Mouse (Mus musculus) spleen, adult 2 months (tissue): ENCODE results near the gene Rerg. TPM values are rescaled to one million over a fixed set of nuclear protein-coding genes. Genes with fewer than 3 reads are reported as not detected.

Experiments used
- DNase-seq, 2 experiments: peaks; one replicate each; pipeline versions ENCODE4 v3.0.0 to v3.0.0-alpha.2; 2012 to 2021; ENCODE audit warnings: low spot score in 2 of 2, low read depth in 1 of 2
- H3K27ac ChIP-seq: fragments of 200-500 bp; 2 replicates; pipeline ENCODE4 v1.5.1; 2012; ENCODE audit warnings: low read length, inconsistent platforms; ENCODE audit not compliant: insufficient read depth
- H3K27me3 ChIP-seq: fragments of 200-500 bp; 2 replicates; pipeline ENCODE4 v1.6.1; 2012; ENCODE audit warnings: mild to moderate bottlenecking, moderate library complexity, low read length, inconsistent platforms; ENCODE audit not compliant: control insufficient read depth, insufficient read depth
- H3K36me3 ChIP-seq: fragments of 200-500 bp; 2 replicates; pipeline ENCODE4 v1.6.1; 2012; ENCODE audit warnings: mild to moderate bottlenecking, low read length, inconsistent platforms; ENCODE audit not compliant: control insufficient read depth, insufficient read depth
- H3K4me1 ChIP-seq: fragments of 200-500 bp; 2 replicates; pipeline ENCODE4 v1.6.1; 2011; ENCODE audit warnings: inconsistent platforms; ENCODE audit not compliant: control insufficient read depth, insufficient read depth, insufficient read length
- H3K4me3 ChIP-seq: fragments of 200-500 bp; 2 replicates; pipeline ENCODE4 v1.5.1; 2011; ENCODE audit warnings: mild to moderate bottlenecking, inconsistent platforms; ENCODE audit not compliant: insufficient read depth, insufficient read length; ENCODE audit errors: extremely low read depth
- CTCF ChIP-seq: fragments of 200-500 bp; IDR thresholded peaks from 2 replicates; pipeline ENCODE4 v1.5.1; 2011; ENCODE audit warnings: mild to moderate bottlenecking, inconsistent platforms; ENCODE audit not compliant: insufficient read depth, insufficient read length, insufficient replicate concordance; ENCODE audit errors: extremely low read depth
- POLR2A ChIP-seq: fragments of 200-500 bp; IDR thresholded peaks from 2 replicates; pipeline ENCODE4 v1.6.1; 2011; ENCODE audit warnings: low read depth, low read length, inconsistent platforms
- WGBS: fragments of 180-500 bp; shearing (Covaris S2); methylation state at CpG from one replicate; pipeline ENCODE4 v1.1.7; 2018; 5-methylcytosine and 5-hydroxymethylcytosine counted together
- polyA plus RNA-seq: library from polyadenylated mRNA; depleted of rRNA; stranded (reverse); fragments of >200 nt; gene quantifications from 2 replicates; pipeline ENCODE4 v1.2.3, GENCODE M21; 2012; rRNA removed

Rerg gene
- polyA plus RNA-seq: 0.07 and 0.18 TPM in 2 replicates

DNA sequence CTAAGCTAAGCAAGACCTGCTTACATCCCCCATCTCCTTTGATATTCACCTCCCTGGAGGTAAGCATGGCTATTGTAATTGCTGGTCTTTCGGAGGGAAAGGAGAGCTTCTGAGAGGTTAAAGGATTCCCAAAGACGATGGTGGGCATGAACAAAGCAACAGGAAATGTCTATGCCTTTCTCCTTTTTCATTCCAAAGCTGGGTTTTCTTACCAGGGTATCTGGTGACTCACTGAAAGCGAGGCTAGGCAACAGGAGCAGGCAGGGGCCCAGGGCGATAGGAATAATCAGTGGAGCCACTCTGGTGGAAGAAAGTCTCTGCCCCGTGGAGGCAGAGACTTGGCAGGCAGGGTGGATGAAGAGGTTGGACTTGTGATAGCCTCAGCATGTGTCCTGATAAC lies at the start of gene Rerg:
Gene Rerg, minus strand, starts transcription at position 272 of the 400 bp plus-strand sequence.
- Histone ChIP-seq H3K36me3 (no peaks in the 10 kb centered on the region), H3K4me1 (no peaks in the 10 kb centered on the region; the same call in 1 of the 2 replicates), H3K4me3 (peak within 1 kb of the TSS; percentile 24; the same call in 1 of the 2 replicates), H3K27ac (no peak within 1 kb of the TSS), H3K27me3 (peaks cover 2% of the 10 kb centered on the region)
- 88% methylated on average over 5 of the region's 5 CpGs for WGBS
- TF ChIP-seq POLR2A: no peak
- TF ChIP-seq CTCF: no peak
- no peak for DNase-seq

DNA sequence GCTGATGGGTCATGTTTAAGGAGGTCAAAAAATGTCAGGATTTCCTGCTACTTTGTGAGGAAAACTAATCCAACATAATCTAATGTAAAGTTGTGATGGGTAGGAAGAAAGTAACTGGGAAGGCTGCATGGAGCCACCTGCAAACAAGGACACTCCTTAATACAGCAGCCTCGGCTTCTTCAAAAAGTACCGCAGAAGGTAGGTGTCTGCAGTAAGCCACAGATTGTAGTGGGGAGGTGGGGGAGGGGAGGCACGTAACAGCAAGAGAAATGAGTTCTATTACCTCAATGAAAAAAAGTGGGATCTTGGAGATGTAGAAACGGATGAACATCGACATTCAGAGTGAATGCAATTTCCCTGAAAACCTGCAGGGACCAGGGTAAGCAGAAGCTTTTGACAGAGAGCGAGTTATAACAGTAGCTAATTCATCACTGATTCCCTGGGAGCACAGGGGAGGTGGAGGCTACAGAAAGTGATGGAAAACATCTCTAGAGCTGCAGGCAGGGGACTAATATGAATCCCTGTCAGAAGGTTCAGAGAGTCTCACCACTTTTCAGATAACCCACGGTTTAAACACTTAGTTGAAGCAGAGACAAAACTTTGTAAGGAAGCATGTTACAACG lies 47.7 kb upstream of the Rerg start:
- Histone ChIP-seq H3K4me3 (no peak overlapping the region), H3K36me3 (no peaks in the 10 kb centered on the region), H3K27me3 (no peaks in the 10 kb centered on the region), H3K4me1 (no peaks in the 10 kb centered on the region), H3K27ac (no peak overlapping the region)
- TF ChIP-seq CTCF (no peak), POLR2A (no peak)
- WGBS: 79% methylated on average over 8 of the region's 8 CpGs
- no peak for DNase-seq

DNA sequence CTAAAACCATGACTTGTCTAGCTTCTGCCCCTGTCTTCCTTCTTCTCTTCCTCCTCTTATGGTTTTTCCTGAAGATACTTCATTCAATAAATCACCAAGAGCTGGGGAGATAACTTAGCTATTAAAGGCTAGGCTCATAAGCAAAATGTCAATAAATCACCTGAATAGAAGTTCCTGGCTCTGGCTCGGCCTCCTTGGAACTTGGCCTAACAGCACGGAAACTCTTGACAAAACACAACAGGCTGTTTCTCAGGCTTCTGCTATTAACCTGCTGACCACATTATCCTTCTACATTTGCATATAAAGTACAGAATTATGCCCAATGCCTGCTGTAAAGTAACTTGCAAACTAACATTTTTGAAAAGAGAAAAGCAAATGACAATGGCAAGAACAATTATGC lies 41.1 kb upstream of the Rerg start:
- Histone ChIP-seq H3K36me3 (no peaks in the 10 kb centered on the region), H3K4me1 (no peaks in the 10 kb centered on the region), H3K4me3 (no peak overlapping the region), H3K27me3 (no peaks in the 10 kb centered on the region), H3K27ac (no peak overlapping the region)
- TF ChIP-seq POLR2A: no peak
- TF ChIP-seq CTCF: no peak
- 85% methylated on average over 2 of the region's 2 CpGs for WGBS
- DNase-seq: no peak

DNA sequence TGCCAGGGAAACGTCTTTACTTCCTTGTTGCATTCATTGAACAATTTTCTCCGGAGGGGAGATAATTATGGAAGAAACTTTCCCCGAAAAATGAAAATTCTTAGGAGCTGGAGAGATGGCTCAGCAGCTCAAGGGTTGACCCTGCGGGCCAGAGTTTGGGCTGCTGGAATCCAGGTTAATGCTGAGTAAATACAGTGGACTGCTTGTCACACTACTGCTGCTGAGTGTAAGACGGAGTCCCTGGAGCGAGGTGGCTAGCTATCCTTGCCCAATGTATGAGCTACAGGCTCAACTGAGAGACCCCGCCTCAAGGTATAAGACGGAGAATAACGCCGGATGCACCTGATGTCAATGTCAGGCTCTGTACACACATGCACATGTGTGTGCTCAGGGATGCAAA lies 40.7 kb upstream of the Rerg start:
- Histone ChIP-seq H3K27me3 (no peaks in the 10 kb centered on the region), H3K36me3 (no peaks in the 10 kb centered on the region), H3K4me1 (no peaks in the 10 kb centered on the region), H3K4me3 (no peak overlapping the region), H3K27ac (no peak overlapping the region)
- TF ChIP-seq CTCF: no peak
- TF ChIP-seq POLR2A: no peak
- WGBS: 91% methylated on average over 10 of the region's 10 CpGs
- no peak for DNase-seq

DNA sequence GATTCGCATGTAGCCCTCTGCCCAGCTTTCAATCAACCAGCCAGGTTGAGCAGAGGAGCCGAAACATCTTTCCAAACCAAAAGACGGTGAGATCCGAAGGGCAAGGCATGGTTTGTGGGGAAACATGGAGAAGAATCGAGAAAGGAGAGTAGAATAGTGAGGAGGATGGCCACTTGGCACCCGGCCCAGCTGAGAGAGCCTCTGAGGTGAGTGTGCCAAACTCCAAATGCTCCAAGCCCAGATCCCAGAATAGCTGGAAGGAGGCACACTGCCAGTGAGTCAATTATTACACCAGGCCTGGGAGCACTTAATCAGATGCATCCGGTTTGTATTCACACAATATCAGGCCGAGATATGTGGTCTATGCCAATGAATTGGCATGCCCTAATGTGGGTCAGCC lies 39.7 kb upstream of the Rerg start:
- DNase-seq: no peak
- Histone ChIP-seq H3K27me3 (no peaks in the 10 kb centered on the region), H3K36me3 (no peaks in the 10 kb centered on the region), H3K4me3 (no peak overlapping the region), H3K27ac (no peak overlapping the region), H3K4me1 (no peaks in the 10 kb centered on the region)
- TF ChIP-seq CTCF (no peak), POLR2A (no peak)
- 84% methylated on average over 8 of the region's 8 CpGs for WGBS

DNA sequence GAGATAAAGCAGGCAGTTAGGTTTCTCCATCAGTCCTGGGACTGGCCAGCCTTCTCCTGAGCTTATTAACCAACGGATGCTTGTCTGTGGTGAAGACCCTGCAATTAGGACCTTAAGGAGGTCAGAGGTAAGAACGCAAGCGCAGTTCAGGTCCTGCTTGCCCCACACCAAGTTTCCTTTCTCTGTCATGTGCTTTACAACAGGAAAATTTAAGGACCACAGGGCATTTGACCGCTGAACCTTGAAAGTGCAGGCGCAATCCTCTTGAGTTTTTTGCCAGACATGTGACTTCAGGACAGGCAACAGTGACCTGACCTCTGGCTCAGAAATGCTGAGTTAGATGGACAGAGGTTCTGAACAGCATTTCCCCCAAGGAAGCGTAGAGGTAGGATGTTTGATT lies 36.8 kb upstream of the Rerg start:
- TF ChIP-seq CTCF (no peak), POLR2A (no peak)
- DNase-seq: no peak
- no peaks in the 10 kb centered on the region for H3K27me3 ChIP-seq
- no peak overlapping the region for H3K4me3 ChIP-seq
- no peaks in the 10 kb centered on the region for H3K4me1 ChIP-seq
- H3K36me3 ChIP-seq: no peaks in the 10 kb centered on the region
- 93% methylated on average over 6 of the region's 6 CpGs for WGBS
- H3K27ac ChIP-seq: no peak overlapping the region

DNA sequence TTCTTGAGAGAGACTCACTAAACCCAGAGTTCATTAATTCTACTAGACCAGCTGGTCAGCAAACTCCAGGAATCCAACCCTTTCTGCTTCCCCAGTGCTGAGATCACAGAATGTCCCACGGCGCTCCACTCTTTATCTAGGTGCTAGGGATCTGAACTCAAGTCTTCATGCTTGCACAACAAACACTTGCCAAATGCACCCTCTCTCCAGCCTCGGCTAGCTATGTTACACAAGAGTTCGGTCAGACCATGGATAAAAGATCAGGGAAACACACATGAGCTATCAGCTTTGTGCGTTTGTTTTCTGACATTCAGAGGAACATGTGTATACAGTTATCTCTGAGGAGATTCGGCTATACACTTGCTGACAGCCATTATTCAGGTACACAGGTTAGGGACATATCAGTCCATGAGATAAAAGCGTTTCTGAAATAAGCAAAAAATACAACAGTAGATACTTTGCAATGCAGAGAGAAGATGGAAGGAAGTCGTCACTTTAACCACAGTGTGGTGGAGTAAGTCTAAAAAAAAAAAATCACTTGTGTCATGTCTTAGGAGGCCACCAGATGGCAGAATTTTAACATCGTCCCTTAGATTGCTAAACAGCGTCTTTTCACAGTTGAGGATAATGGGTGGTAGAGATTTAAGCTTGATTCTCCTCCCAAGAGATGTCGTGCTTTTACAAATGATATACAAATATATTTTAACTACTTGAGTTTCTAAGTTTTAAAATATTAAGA lies 35.5 kb upstream of the Rerg start:
- H3K36me3 ChIP-seq: no peaks in the 10 kb centered on the region
- TF ChIP-seq CTCF (no peak), POLR2A (no peak)
- no peak for DNase-seq
- no peaks in the 10 kb centered on the region for H3K27me3 ChIP-seq
- H3K4me3 ChIP-seq: no peak overlapping the region
- no peak overlapping the region for H3K27ac ChIP-seq
- no peaks in the 10 kb centered on the region for H3K4me1 ChIP-seq
- WGBS: 49% methylated on average over 11 of the region's 11 CpGs

DNA sequence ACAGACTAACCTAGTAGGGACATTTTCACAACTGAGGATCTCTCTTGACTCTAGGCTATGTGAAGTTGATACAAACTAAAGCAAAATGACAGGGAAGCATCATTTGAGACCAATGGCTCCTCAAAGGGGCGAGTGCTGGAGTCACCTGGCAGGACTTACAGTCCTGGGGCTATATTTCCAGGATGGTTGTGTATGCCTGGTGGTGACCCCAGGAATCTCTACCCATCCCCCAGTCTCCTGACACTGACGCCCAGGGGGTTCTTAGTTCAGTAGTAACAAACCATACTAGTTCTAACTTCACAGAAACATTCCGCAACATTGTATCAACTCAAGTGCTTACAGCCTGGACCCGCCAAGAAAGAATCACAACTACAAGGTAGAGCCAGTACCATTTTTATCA lies 32.4 kb upstream of the Rerg start:
- no peak for DNase-seq
- TF ChIP-seq CTCF (no peak), POLR2A (no peak)
- 90% methylated on average over 4 of the region's 4 CpGs for WGBS
- H3K27ac ChIP-seq: no peak overlapping the region
- H3K4me3 ChIP-seq: no peak overlapping the region
- H3K36me3 ChIP-seq: no peaks in the 10 kb centered on the region
- no peaks in the 10 kb centered on the region for H3K27me3 ChIP-seq
- H3K4me1 ChIP-seq: no peaks in the 10 kb centered on the region
